Mouse (Mus musculus): ENCODE data around the gene Pcare. TPM values are rescaled to one million over a fixed set of nuclear protein-coding genes. Genes with fewer than 3 reads are reported as not detected.

Gene Pcare
- polyA plus RNA-seq (2012; rRNA removed): not detected in 2 replicates

DNA sequence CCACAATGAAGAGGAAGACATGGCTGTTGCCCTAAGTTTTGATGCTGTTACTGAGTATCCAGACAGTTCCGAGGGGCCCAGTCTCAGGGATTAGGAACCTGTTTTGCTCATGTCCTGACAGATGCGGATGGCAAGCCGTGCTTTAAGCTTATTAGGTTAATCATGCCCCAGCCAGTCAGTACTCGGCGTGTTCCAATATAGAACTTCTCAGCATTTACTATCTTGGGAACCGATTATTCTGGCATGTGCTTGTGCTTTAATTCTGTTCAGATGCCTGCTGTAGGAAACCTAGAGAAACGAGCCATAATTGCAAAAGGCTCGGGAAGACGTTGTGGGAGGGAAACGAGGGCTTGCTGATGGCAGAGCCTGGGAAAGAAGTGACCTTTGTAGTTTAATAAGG lies at the start of gene Pcare:
Pcare (minus strand) TSS at position 64 of the 400 bp plus-strand sequence.

DNA sequence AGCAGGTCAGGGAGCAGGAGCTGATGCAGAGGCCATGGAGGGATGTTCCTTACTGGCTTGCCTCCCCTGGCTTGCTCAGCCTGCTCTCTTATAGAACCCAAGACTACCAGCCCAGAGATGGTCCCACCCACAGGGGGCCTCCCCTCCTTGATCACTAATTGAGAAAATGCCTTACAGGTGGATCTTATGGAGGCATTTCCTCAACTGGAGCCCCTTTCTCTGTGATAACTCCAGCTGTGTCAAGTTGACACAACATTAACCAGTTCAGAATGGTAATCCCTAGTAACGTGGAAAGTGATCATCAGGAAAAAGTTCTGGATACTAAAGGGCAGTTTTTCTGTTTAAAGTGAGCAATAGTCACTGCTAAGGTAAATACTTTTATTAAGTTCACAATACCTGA lies 15.5 kb upstream of the Pcare start, which contains the start of gene Clip4:
Clip4 (plus strand) TSS at position 301 of the 400 bp plus-strand sequence.

Other genes with a start within 250 kb of the Pcare start
- gene Ndc80, start 226.0 kb downstream of the Pcare start, polyA plus RNA-seq (2012; rRNA removed): 32.9 and 42.7 TPM in 2 replicates
- gene Spdya, start 200.8 kb downstream of the Pcare start, polyA plus RNA-seq (2012; rRNA removed): 0.91 and 1.1 TPM in 2 replicates
- gene Wdr43, start 137.0 kb downstream of the Pcare start, polyA plus RNA-seq (2012; rRNA removed): 73.1 and 124 TPM in 2 replicates
- gene Togaram2, start 79.6 kb downstream of the Pcare start, polyA plus RNA-seq (2012; rRNA removed): 0.08 and 0.14 TPM in 2 replicates
- 10.8 and 11.2 TPM in 2 replicates for gene Clip4, start 15.6 kb upstream of the Pcare start, polyA plus RNA-seq (2012; rRNA removed)